Comparison of ENCODE assay signal across 8 mouse cellular contexts in genomic region chr13:23763242-23763585, GRCm38 (mm10). TPM values are rescaled to one million over a fixed set of nuclear protein-coding genes. Genes with fewer than 3 reads are reported as not detected.
DNase-seq lines count a peak whose midpoint lies in the region; ATAC-seq and TF ChIP-seq lines count a peak whose summit lies in the region.

No protein-coding gene starts in this region.

- H3K4me3 ChIP-seq in lung, adult 2 months (replicated peaks; ENCODE audit: extremely low read depth, low read depth, low read length): peak overlapping the region; percentile 80
- peak overlapping the region; percentile 58 for H3K4me3 ChIP-seq in embryonic facial prominence, embryonic 15.5 days (replicated peaks)
- H3K4me3 ChIP-seq in limb, embryonic 10.5 days: peak overlapping the region; percentile 59
- peak overlapping the region; percentile 50 for H3K4me3 ChIP-seq in neural tube, embryonic 15.5 days (replicated peaks)

- H3K36me3 ChIP-seq in embryonic facial prominence, embryonic 15.5 days: no peaks in the 10 kb centered on the region
- H3K36me3 ChIP-seq in limb, embryonic 10.5 days: no peaks in the 10 kb centered on the region
- no peaks in the 10 kb centered on the region for H3K36me3 ChIP-seq in neural tube, embryonic 15.5 days

- peak overlapping the region; percentile 96 for H3K27ac ChIP-seq in embryonic facial prominence, embryonic 15.5 days (replicated peaks)
- H3K27ac ChIP-seq in limb, embryonic 10.5 days: peak overlapping the region; percentile 92
- peak overlapping the region; percentile 82 for H3K27ac ChIP-seq in neural tube, embryonic 15.5 days (replicated peaks)

- WGBS in lung, adult 2 months: 1% methylated on average over 10 of the region's 10 CpGs
- 2% methylated on average over 10 of the region's 10 CpGs for WGBS in embryonic facial prominence, embryonic 15.5 days
- 1% methylated on average over 10 of the region's 10 CpGs for WGBS in limb, embryonic 10.5 days
- WGBS in neural tube, embryonic 15.5 days: under 1% methylated on average over 10 of the region's 10 CpGs

- TF ChIP-seq CTCF in lung, adult 2 months (IDR thresholded peaks at IDR 0.05; ENCODE audit: insufficient read depth, low read length): no peak

- H3K4me2 ChIP-seq in embryonic facial prominence, embryonic 15.5 days (replicated peaks): peak overlapping the region; percentile 84
- peak overlapping the region; percentile 91 for H3K4me2 ChIP-seq in neural tube, embryonic 15.5 days

- ATAC-seq in embryonic facial prominence, embryonic 15.5 days (ENCODE audit: insufficient number of reproducible peaks, low FRiP score, low TSS enrichment, low read depth): no peak
- no peak for ATAC-seq in neural tube, embryonic 15.5 days (ENCODE audit: low FRiP score)

- no peaks in the 10 kb centered on the region for H3K27me3 ChIP-seq in embryonic facial prominence, embryonic 15.5 days
- no peaks in the 10 kb centered on the region for H3K27me3 ChIP-seq in limb, embryonic 10.5 days (ENCODE audit: low read depth, poor library complexity, severe bottlenecking)
- no peaks in the 10 kb centered on the region for H3K27me3 ChIP-seq in neural tube, embryonic 15.5 days (replicated peaks)

- H3K9me3 ChIP-seq in embryonic facial prominence, embryonic 15.5 days (replicated peaks): no peaks in the 10 kb centered on the region
- no peaks in the 10 kb centered on the region for H3K9me3 ChIP-seq in limb, embryonic 10.5 days (replicated peaks)
- H3K9me3 ChIP-seq in neural tube, embryonic 15.5 days (replicated peaks): no peaks in the 10 kb centered on the region

- H3K4me1 ChIP-seq in lung, adult 2 months (ENCODE audit: control insufficient read depth, insufficient read depth, low read length): peaks cover 2% of the 10 kb centered on the region; the same call in 1 of the 2 replicates
- H3K4me1 ChIP-seq in embryonic facial prominence, embryonic 15.5 days: peaks cover 32% of the 10 kb centered on the region
- peaks cover 31% of the 10 kb centered on the region for H3K4me1 ChIP-seq in limb, embryonic 10.5 days
- peaks cover 32% of the 10 kb centered on the region for H3K4me1 ChIP-seq in neural tube, embryonic 15.5 days

- H3K9ac ChIP-seq in embryonic facial prominence, embryonic 15.5 days: 0 out of 2 replicates have a peak overlapping the region, but pooled peaks have one; percentile 21
- peak overlapping the region; percentile 56 for H3K9ac ChIP-seq in neural tube, embryonic 15.5 days (replicated peaks)

- no peak for DNase-seq in lung, adult 2 months
- DNase-seq in lung, postnatal 10 days: no peak
- DNase-seq in limb, embryonic 10.5 days (ENCODE audit: low spot score): no peak
- DNase-seq in adrenal gland, postnatal 36 days: no peak
- no peak for DNase-seq in layer of hippocampus, adult 9-10 months (ENCODE audit: low spot score)
- DNase-seq in B cell, adult 2 months: no peak

- no peak for TF ChIP-seq POLR2A in lung, adult 2 months (IDR thresholded peaks at IDR 0.05; ENCODE audit: borderline replicate concordance, extremely low read depth, low read depth, low read length)

RNA-seq across cellular contexts. Expression of gene Hist1h1a, which starts 0.3 kb away (rescaled TPM):
- not detected in 2 replicates for polyA plus RNA-seq in lung, adult 2 months (2012; rRNA removed)
- polyA plus RNA-seq in embryonic facial prominence, embryonic 15.5 days (2015; fragmentation: Nextera tagmentation; extraction: Ambion mirVana): 1.8 and 1.9 TPM in 2 replicates
- 2.1 and 4.0 TPM in 2 replicates for polyA plus RNA-seq in limb, embryonic 10.5 days (2016; fragmentation: Nextera tagmentation; extraction: Ambion mirVana)
- 0.44 and 0.60 TPM in 2 replicates for polyA plus RNA-seq in neural tube, embryonic 15.5 days (2015; fragmentation: Nextera tagmentation; extraction: Ambion mirVana)
- 10 to 100 TPM; 35.0 to 39.8 TPM for total RNA-seq in adrenal gland, postnatal 36 days (2021)

RNA-seq across cellular contexts. Expression of gene Hist1h3a, which starts 1.0 kb away (rescaled TPM):
- polyA plus RNA-seq in lung, adult 2 months (2012; rRNA removed): 3.1 and 4.3 TPM in 2 replicates
- polyA plus RNA-seq in embryonic facial prominence, embryonic 15.5 days (2015; fragmentation: Nextera tagmentation; extraction: Ambion mirVana): 2.3 and 3.5 TPM in 2 replicates
- 3.0 and 5.3 TPM in 2 replicates for polyA plus RNA-seq in limb, embryonic 10.5 days (2016; fragmentation: Nextera tagmentation; extraction: Ambion mirVana)
- polyA plus RNA-seq in neural tube, embryonic 15.5 days (2015; fragmentation: Nextera tagmentation; extraction: Ambion mirVana): 1.4 and 2.3 TPM in 2 replicates
- 10 to 100 TPM; 55.1 to 59.3 TPM for total RNA-seq in adrenal gland, postnatal 36 days (2021)

RNA-seq across cellular contexts. Expression of gene Hist1h4a, which starts 2.2 kb away (rescaled TPM):
- 2.4 and 2.9 TPM in 2 replicates for polyA plus RNA-seq in lung, adult 2 months (2012; rRNA removed)
- 0.39 and 0.42 TPM in 2 replicates for polyA plus RNA-seq in embryonic facial prominence, embryonic 15.5 days (2015; fragmentation: Nextera tagmentation; extraction: Ambion mirVana)
- polyA plus RNA-seq in limb, embryonic 10.5 days (2016; fragmentation: Nextera tagmentation; extraction: Ambion mirVana): 0.51 and 0.62 TPM in 2 replicates
- not detected in 2 replicates for polyA plus RNA-seq in neural tube, embryonic 15.5 days (2015; fragmentation: Nextera tagmentation; extraction: Ambion mirVana)
- 10 to 100 TPM; 59.8 to 61.2 TPM for total RNA-seq in adrenal gland, postnatal 36 days (2021)

RNA-seq across cellular contexts. Expression of gene Hist1h4b, which starts 6.4 kb away (rescaled TPM):
- 2.5 and 2.8 TPM in 2 replicates for polyA plus RNA-seq in lung, adult 2 months (2012; rRNA removed)
- 2.6 and 3.0 TPM in 2 replicates for polyA plus RNA-seq in embryonic facial prominence, embryonic 15.5 days (2015; fragmentation: Nextera tagmentation; extraction: Ambion mirVana)
- 4.4 and 5.9 TPM in 2 replicates for polyA plus RNA-seq in limb, embryonic 10.5 days (2016; fragmentation: Nextera tagmentation; extraction: Ambion mirVana)
- 1.0 and 2.6 TPM in 2 replicates for polyA plus RNA-seq in neural tube, embryonic 15.5 days (2015; fragmentation: Nextera tagmentation; extraction: Ambion mirVana)
- total RNA-seq in adrenal gland, postnatal 36 days (2021): 100 to 1,000 TPM; 115 to 122 TPM

RNA-seq across cellular contexts. Expression of gene Trim38, which starts 6.5 kb away (rescaled TPM):
- polyA plus RNA-seq in lung, adult 2 months (2012; rRNA removed): 0.07 TPM in 1 of 2 replicates, not detected in the other
- polyA plus RNA-seq in embryonic facial prominence, embryonic 15.5 days (2015; fragmentation: Nextera tagmentation; extraction: Ambion mirVana): not detected in 2 replicates
- polyA plus RNA-seq in limb, embryonic 10.5 days (2016; fragmentation: Nextera tagmentation; extraction: Ambion mirVana): not detected in 2 replicates
- polyA plus RNA-seq in neural tube, embryonic 15.5 days (2015; fragmentation: Nextera tagmentation; extraction: Ambion mirVana): 0.09 TPM in 1 of 2 replicates, not detected in the other
- under 1 TPM; 0.16 to 0.23 TPM for total RNA-seq in adrenal gland, postnatal 36 days (2021)
